Mouse (Mus musculus) midbrain, embryonic 12.5 days (tissue): ENCODE measurements around the gene Serpina3g. TPM values are rescaled to one million over a fixed set of nuclear protein-coding genes. Genes with fewer than 3 reads are reported as not detected.
"Not testable (repeated sequence)": the region's sequence is repeated elsewhere in the genome, so short reads cannot be mapped to it uniquely, and the experiment has no call there.

Experiments
- ATAC-seq: fragments of 200-750 bp; cut with Nextera tagmentation; 2 replicates; pipeline ENCODE4 v1.8.0; 2017; ENCODE audit warnings: low read depth, moderate TSS enrichment, moderate library complexity; ENCODE audit not compliant: low FRiP score
- H3K27ac ChIP-seq: fragments of 300-500 bp; sonication (generic); replicated peaks from 2 replicates; pipeline ENCODE4 v1.5.1; 2016; ENCODE audit warnings: mild to moderate bottlenecking
- H3K27me3 ChIP-seq: fragments of 300-500 bp; sonication (generic); 2 replicates; pipeline ENCODE4 v1.6.1; 2016; ENCODE audit warnings: mild to moderate bottlenecking
- H3K36me3 ChIP-seq: fragments of 300-500 bp; sonication (generic); 2 replicates; pipeline ENCODE4 v1.6.1; 2016
- H3K4me1 ChIP-seq: fragments of 300-500 bp; sonication (generic); 2 replicates; pipeline ENCODE4 v1.6.1; 2016
- H3K4me2 ChIP-seq: fragments of 300-500 bp; sonication (generic); replicated peaks from 2 replicates; pipeline ENCODE4 v1.6.1; 2016; ENCODE audit warnings: mild to moderate bottlenecking, moderate library complexity
- H3K4me3 ChIP-seq: fragments of 300-500 bp; sonication (generic); 2 replicates; pipeline ENCODE4 v1.5.1; 2016; ENCODE audit warnings: mild to moderate bottlenecking
- H3K9ac ChIP-seq: fragments of 300-500 bp; sonication (generic); replicated peaks from 2 replicates; pipeline ENCODE4 v1.6.1; 2016; ENCODE audit warnings: mild to moderate bottlenecking, moderate library complexity
- H3K9me3 ChIP-seq: fragments of 300-500 bp; sonication (generic); 2 replicates; pipeline ENCODE4 v1.6.1; 2016; ENCODE audit warnings: mild to moderate bottlenecking
- WGBS: fragments of 180-500 bp; shearing (Covaris S2); methylation state at CpG from one replicate; pipeline ENCODE4 v1.1.7; 2016; 5-methylcytosine and 5-hydroxymethylcytosine counted together
- polyA plus RNA-seq: library from polyadenylated mRNA; unstranded; fragments of >200 nt; fragmentation: Nextera tagmentation; extraction: Ambion mirVana; gene quantifications from 2 replicates; pipeline ENCODE4 v1.2.1, GENCODE M21; 2016

Serpina3g gene
- polyA plus RNA-seq, 1 experiment from 2014 or later, result 0.19 TPM

GRCm38 (mm10) chr12:104238048-104238447, 2.0 kb downstream of the Serpina3g start:
- ATAC-seq, H3K4me2 ChIP-seq, H3K9ac ChIP-seq, H3K36me3 ChIP-seq, H3K27me3 ChIP-seq, H3K4me1 ChIP-seq, H3K27ac ChIP-seq, H3K9me3 ChIP-seq, H3K4me3 ChIP-seq: not testable (repeated sequence)
- 92% methylated on average over 1 of the region's 1 CpGs for WGBS

DNA sequence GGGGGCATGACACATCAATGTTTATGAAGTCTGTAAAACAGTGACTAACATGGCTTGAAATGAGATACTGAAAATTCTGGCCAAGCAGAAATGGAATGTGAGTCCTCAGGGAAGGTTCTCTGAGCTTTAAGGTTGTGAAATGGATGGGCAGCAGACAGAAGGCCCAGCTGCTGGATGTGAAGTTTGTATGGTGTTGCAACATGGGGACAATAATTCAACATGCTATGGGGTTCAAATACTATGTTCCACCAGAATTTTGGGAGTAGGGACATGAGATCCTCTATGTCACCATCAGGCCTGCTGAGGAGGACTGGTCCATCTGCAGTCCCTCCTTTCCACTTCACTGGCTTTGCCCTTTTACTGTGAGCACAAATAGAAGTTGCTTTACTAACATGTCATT, 7.3 kb downstream of the Serpina3g start:
- Histone ChIP-seq H3K27ac (no peak overlapping the region), H3K4me2 (no peak overlapping the region), H3K36me3 (no peaks in the 10 kb centered on the region), H3K27me3 (peaks cover 5% of the 10 kb centered on the region; the same call in 1 of the 2 replicates), H3K9me3 (no peaks in the 10 kb centered on the region), H3K9ac (no peak overlapping the region), H3K4me1 (peaks cover 12% of the 10 kb centered on the region), H3K4me3 (no peak overlapping the region)
- no peak for ATAC-seq

DNA sequence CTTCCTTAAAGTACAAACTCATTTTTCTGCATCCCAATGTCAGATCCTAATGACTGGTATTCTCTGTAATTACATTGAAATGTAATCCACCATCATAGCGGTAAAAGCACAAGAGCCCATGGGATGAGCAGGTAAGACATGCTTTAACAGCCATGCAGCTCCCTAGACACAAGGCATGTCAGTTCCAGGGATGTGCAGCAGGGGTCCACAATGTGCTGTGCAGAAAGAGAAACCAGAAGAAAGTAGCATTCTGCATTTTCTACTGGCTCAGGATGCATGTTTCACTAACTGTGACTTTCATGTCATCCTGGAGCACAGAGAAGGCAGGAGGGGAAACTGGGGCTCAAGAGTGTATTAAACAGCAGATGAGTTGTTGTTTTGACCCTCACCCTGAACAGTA, 9.0 kb downstream of the Serpina3g start:
- ATAC-seq, result no peak
- no peaks in the 10 kb centered on the region for H3K36me3 ChIP-seq
- 73% methylated on average over 1 of the region's 1 CpGs for WGBS
- H3K9me3 ChIP-seq, result no peaks in the 10 kb centered on the region
- no peak overlapping the region for H3K27ac ChIP-seq
- peaks cover 5% of the 10 kb centered on the region; the same call in 1 of the 2 replicates for H3K27me3 ChIP-seq
- H3K4me3 ChIP-seq, result no peak overlapping the region
- no peak overlapping the region for H3K4me2 ChIP-seq
- no peak overlapping the region for H3K9ac ChIP-seq
- peaks cover 13% of the 10 kb centered on the region for H3K4me1 ChIP-seq

DNA sequence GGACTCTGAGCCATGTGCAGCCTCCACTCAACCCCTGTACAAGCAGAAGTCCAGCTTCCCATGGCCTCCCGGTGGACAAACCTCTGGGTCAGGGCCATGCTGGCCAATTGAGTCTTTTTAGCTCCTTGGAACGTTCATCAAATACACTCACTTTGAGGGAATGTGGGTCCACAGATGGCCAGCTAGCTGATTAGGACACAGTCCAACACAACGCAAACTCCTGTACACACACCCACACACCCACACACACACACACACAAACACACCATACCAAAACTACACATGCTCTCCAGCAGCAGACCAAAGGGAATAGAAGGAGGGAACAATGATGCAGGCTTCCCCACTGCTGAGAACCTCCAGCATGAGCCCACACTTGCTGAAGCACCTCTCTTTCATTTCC, 9.6 kb downstream of the Serpina3g start:
- no peaks in the 10 kb centered on the region for H3K9me3 ChIP-seq
- no peaks in the 10 kb centered on the region for H3K36me3 ChIP-seq
- 78% methylated on average over 3 of the region's 3 CpGs for WGBS
- H3K27ac ChIP-seq, result no peak overlapping the region
- H3K27me3 ChIP-seq, result peaks cover 5% of the 10 kb centered on the region; the same call in 1 of the 2 replicates
- H3K4me1 ChIP-seq, result peaks cover 13% of the 10 kb centered on the region
- H3K4me3 ChIP-seq, result no peak overlapping the region
- H3K9ac ChIP-seq, result no peak overlapping the region
- H3K4me2 ChIP-seq, result no peak overlapping the region
- no peak for ATAC-seq

GRCm38 (mm10) chr12:104247553-104248002, 11.5 kb downstream of the Serpina3g start:
- peaks cover 13% of the 10 kb centered on the region for H3K4me1 ChIP-seq
- no peaks in the 10 kb centered on the region for H3K36me3 ChIP-seq
- H3K27me3 ChIP-seq, result peaks cover 5% of the 10 kb centered on the region; the same call in 1 of the 2 replicates
- H3K4me2 ChIP-seq, result no peak overlapping the region
- peak; percentile 81 for ATAC-seq
- no peak overlapping the region for H3K4me3 ChIP-seq
- peak overlapping the region; percentile 39 for H3K27ac ChIP-seq
- H3K9ac ChIP-seq, result no peak overlapping the region
- no peaks in the 10 kb centered on the region for H3K9me3 ChIP-seq

GRCm38 (mm10) chr12:104248231-104248630, 12.2 kb downstream of the Serpina3g start:
- H3K27ac ChIP-seq, result peak overlapping the region; percentile 39
- ATAC-seq, result no peak

DNA sequence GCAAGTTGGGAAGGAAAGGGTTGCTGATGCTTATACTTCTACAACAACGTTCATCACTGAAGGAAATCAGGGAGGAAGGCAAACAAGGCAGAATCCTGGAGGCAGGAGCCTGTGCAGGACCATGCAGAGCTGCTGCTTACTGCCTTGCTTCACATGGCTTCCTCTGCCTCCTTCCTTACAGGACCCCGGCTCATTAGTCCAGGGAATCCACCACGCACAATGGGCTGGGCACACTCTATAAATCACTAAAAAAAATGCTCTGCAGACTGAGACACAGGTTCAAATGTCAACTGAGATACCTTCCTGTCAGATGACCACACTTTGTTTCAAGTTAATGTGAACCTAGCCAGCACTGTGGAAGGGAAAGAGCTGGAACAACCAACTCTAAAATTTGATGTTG, 25.0 kb downstream of the Serpina3g start:
- ATAC-seq, result no peak
- no peaks in the 10 kb centered on the region for H3K9me3 ChIP-seq
- 78% methylated on average over 3 of the region's 3 CpGs for WGBS

More at GRCm38 (mm10) chr12:104248231-104248630, 12.2 kb downstream of the Serpina3g start:
- Histone ChIP-seq H3K4me2 (no peak overlapping the region), H3K4me3 (no peak overlapping the region), H3K36me3 (no peaks in the 10 kb centered on the region), H3K4me1 (peaks cover 13% of the 10 kb centered on the region), H3K27me3 (peaks cover 5% of the 10 kb centered on the region; the same call in 1 of the 2 replicates), H3K9ac (no peak overlapping the region), H3K9me3 (no peaks in the 10 kb centered on the region)
- WGBS, result 79% methylated on average over 3 of the region's 3 CpGs

DNA sequence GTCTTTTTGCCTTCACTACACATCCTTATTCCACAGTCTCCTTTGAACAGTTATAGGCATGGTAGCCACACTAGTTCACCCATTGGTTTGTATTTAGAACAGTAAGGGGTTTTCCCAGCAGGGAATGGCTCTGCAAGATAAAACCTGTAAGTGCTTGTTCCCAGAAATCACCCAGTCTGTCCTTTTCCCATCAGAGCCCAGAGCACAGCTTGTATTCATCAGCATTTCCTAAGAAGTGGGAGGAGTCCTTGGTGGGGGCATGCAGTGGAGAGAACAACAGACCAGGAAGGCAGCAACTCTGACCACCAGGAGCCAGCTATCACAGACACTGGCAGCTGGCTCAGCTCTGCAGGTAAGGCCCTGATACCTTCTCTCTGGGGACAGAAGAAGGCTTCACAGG, 26.8 kb downstream of the Serpina3g start, which contains the start of gene Serpina3i:
Serpina3i (plus strand) TSS at position 260 of the 400 bp plus-strand sequence.
- H3K27me3 ChIP-seq, result no peaks in the 10 kb centered on the region
- H3K4me1 ChIP-seq, result 0 out of 2 replicates have a peak, but pooled peaks cover 3% of the 10 kb centered on the region
- no peaks in the 10 kb centered on the region for H3K36me3 ChIP-seq
- H3K4me2 ChIP-seq, result no peak within 1 kb of the TSS
- no peak within 1 kb of the TSS for H3K9ac ChIP-seq
- no peak within 1 kb of the TSS for H3K4me3 ChIP-seq
- no peaks in the 10 kb centered on the region for H3K9me3 ChIP-seq
- ATAC-seq, result no peak
- no peak within 1 kb of the TSS for H3K27ac ChIP-seq

More for the DNA sequence above, 25.0 kb downstream of the Serpina3g start:
- Histone ChIP-seq H3K27me3 (no peaks in the 10 kb centered on the region), H3K4me1 (0 out of 2 replicates have a peak, but pooled peaks cover 3% of the 10 kb centered on the region), H3K36me3 (no peaks in the 10 kb centered on the region), H3K9ac (no peak overlapping the region), H3K27ac (no peak overlapping the region), H3K4me2 (no peak overlapping the region), H3K4me3 (no peak overlapping the region)

GRCm38 (mm10) chr12:104266374-104266773, 30.3 kb downstream of the Serpina3g start:
- Histone ChIP-seq H3K9ac (no peak overlapping the region), H3K9me3 (no peaks in the 10 kb centered on the region), H3K4me2 (no peak overlapping the region), H3K27ac (no peak overlapping the region), H3K27me3 (no peaks in the 10 kb centered on the region), H3K4me3 (no peak overlapping the region), H3K4me1 (0 out of 2 replicates have a peak, but pooled peaks cover 3% of the 10 kb centered on the region), H3K36me3 (no peaks in the 10 kb centered on the region)
- WGBS, result 78% methylated on average over 3 of the region's 3 CpGs
- ATAC-seq, result no peak

- Histone ChIP-seq H3K27me3 (no peaks in the 10 kb centered on the region), H3K27ac (no peak overlapping the region), H3K9me3 (0 out of 2 replicates have a peak, but pooled peaks cover 2% of the 10 kb centered on the region), H3K4me1 (no peaks in the 10 kb centered on the region), H3K36me3 (no peaks in the 10 kb centered on the region), H3K9ac (no peak overlapping the region), H3K4me2 (no peak overlapping the region), H3K4me3 (no peak overlapping the region)
- 89% methylated on average over 18 of the region's 18 CpGs for WGBS
- peak; percentile 61 for ATAC-seq
Measured at GRCm38 (mm10) chr12:104278216-104279055, 42.4 kb downstream of the Serpina3g start.

GRCm38 (mm10) chr12:104279056-104279435, 43.0 kb downstream of the Serpina3g start:
- 0 out of 2 replicates have a peak, but pooled peaks cover 2% of the 10 kb centered on the region for H3K9me3 ChIP-seq
- no peaks in the 10 kb centered on the region for H3K4me1 ChIP-seq
- no peaks in the 10 kb centered on the region for H3K27me3 ChIP-seq
- no peak overlapping the region for H3K4me2 ChIP-seq
- 8% methylated on average over 3 of the region's 3 CpGs for WGBS
- no peak overlapping the region for H3K27ac ChIP-seq
- H3K9ac ChIP-seq, result no peak overlapping the region
- ATAC-seq, result peak; percentile 88
- H3K4me3 ChIP-seq, result no peak overlapping the region
- no peaks in the 10 kb centered on the region for H3K36me3 ChIP-seq

DNA sequence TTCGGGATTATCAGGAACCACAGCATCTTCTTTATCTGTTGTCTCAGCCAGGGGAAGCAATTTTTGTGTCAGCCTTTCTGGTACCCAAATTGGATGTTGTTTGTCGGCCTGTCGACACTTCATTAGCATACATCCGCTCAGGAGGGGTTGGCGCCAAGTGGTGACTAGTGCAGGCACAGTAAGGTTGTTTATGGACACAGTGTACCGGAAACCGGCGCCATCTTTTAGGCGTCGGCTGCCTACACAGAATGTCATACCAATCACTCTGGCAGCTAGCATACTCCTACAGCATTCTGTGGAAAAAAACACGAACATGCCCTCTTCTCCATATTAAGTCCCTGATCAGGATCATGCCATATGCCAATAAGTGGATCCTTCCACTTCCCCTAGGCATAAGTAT, 47.3 kb downstream of the Serpina3g start:
- WGBS, result 91% methylated on average over 11 of the region's 11 CpGs
- ATAC-seq, result no peak
- Histone ChIP-seq H3K27me3 (no peaks in the 10 kb centered on the region), H3K9ac (no peak overlapping the region), H3K36me3 (no peaks in the 10 kb centered on the region), H3K4me2 (no peak overlapping the region), H3K4me3 (no peak overlapping the region), H3K4me1 (no peaks in the 10 kb centered on the region), H3K27ac (no peak overlapping the region), H3K9me3 (0 out of 2 replicates have a peak, but pooled peaks cover 2% of the 10 kb centered on the region)
